Mouse (Mus musculus) ES-Bruce4 (cell line): ENCODE data around the gene Cry2.

Source experiments
- EP300 ChIP-seq: IDR thresholded peaks from 2 replicates; pipeline ENCODE4 v1.6.1; 2011; ENCODE audit warnings: low read depth, low read length; ENCODE audit not compliant: insufficient read depth
- POLR2A ChIP-seq: IDR thresholded peaks from one replicate; pipeline ENCODE4 v1.8.1; 2011; ENCODE audit warnings: low read length; ENCODE audit not compliant: insufficient read depth

- no peak for TF ChIP-seq EP300
- TF ChIP-seq POLR2A, result no peak
Observed at GRCm38 (mm10) chr2:92471886-92472670, 38.2 kb upstream of the Cry2 start.
